Mouse (Mus musculus) left cerebral cortex, postnatal 10 days (tissue): ENCODE results near the gene Cbx4. TPM values are rescaled to one million over a fixed set of nuclear protein-coding genes. Genes with fewer than 3 reads are reported as not detected.

Experiments
- DNase-seq, 2 experiments: peaks; one replicate each; pipeline ENCODE4 v3.0.0; 2021 to 2022; ENCODE audit warnings: low spot score in 2 of 2, mixed read lengths in 1 of 2; ENCODE audit errors: extremely low spot score in 1 of 2
- intact Hi-C: fragments of 180-260 bp; cut with DNase I; formaldehyde crosslinking; loops from one replicate; pipeline ENCODE4 v1.15.1; 2025
- total RNA-seq, 2 experiments: library from RNA; stranded (reverse); gene quantifications; 2 replicates each; pipeline ENCODE4 v1.2.3; 2021

Gene Cbx4
- total RNA-seq, 2 experiments from 2014 or later, result 54.4 to 56.9 TPM

DNA sequence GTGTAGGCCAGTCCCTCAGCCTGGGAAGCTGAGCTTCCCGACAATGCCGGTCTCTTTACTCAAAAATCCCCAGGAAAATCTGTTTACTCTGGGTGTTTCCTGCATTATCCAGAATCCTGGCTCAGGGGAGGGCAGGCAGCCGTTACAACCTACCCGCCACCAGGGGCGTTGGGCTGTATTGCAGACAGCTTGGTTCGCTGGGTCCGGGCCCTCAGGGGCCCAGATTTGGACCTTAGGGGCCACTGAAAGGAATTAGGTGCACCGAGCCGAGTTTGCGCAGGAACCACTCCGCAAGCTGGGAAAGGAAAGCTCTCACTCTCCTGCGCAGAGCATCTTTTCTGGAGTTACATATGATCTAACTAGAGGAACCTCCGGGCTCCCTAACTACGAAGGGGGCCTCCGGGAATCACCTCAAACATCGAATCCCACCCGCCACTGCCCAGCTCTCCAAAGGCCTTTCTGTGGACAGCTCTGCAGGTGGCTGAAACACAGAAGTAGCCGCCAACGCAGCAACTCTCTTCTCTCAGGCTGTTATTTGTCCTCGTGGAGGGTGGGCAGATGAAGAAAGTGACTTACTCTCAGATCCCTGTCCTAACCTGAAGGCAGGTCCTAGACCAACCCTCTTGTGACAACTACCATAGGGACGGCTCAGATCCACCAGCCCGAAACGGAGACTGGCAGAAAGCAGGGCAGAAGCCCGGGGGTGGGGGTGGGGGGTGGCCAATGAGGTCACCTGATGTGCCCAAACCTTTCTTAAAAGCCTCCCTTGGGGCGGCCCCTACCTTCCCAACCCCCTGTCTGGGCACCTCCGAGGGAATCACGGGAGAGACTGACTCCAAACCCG, 2.6 kb upstream of the Cbx4 start:
- intact Hi-C loops, result loop anchor here (5.0 kb wide), 1 partner anchor 99 kb away; no protein-coding TSS in a partner anchor
- DNase-seq, result peak in 1 of 2 experiments; percentile 73

GRCm38 (mm10) chr11:119087301-119088082, 1.5 kb upstream of the Cbx4 start:
- DNase-seq, result peak in 1 of 2 experiments; percentile 58

DNA sequence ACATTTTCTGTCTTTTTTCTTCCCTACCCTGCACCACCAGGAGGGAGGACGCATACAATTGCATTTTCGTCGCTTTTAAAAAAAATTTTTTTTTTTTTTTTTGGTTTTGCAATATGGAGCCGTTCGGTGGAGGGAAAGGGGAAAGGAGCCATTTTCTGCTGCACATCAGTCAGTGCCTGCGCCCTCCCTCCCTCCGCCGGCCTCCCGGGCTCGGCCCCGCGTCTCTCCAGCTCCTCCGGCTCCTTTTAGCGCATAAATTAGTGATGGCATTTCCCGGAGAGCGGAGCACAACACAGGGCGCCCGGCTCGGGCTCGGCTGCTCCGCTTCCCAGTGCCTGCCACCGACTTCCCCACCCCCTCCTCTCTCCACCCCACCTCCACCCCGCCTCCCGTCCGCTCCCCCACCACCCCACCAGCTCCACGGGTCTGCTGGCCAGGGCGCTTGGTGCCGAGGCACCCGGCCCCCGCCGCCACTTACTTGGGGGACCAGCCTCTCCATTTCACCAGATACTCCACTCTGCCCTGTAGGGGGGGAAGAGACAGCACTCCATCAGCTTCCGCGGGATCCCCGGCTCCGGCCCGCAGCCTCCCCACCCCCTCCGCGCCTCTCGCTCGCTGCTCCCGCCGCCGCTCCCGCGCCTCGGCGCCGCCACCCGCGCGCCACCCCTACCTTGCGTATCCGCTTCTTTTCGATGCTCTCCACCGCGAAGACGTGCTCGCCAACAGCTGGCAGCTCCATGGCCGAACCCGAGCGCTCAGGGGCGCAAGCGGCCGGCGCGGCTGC, 550 bp downstream of the Cbx4 start:
- DNase-seq, result peak in 1 of 2 experiments; percentile 84
- intact Hi-C loops, result loop anchor here (2.0 to 5.0 kb wide), 2 partner anchors 29 to 102 kb away; no protein-coding TSS in a partner anchor

More at GRCm38 (mm10) chr11:119087301-119088082, 1.5 kb upstream of the Cbx4 start:
- intact Hi-C loops, result loop anchor here (5.0 kb wide), 1 partner anchor 100 kb away; no protein-coding TSS in a partner anchor

- intact Hi-C loops, result loop anchor here (2.0 to 5.0 kb wide), 2 partner anchors 28 to 103 kb away; no protein-coding TSS in a partner anchor
- peak in 1 of 2 experiments; percentile 65 for DNase-seq
Measured at GRCm38 (mm10) chr11:119084446-119085278, 1.4 kb downstream of the Cbx4 start.

DNA sequence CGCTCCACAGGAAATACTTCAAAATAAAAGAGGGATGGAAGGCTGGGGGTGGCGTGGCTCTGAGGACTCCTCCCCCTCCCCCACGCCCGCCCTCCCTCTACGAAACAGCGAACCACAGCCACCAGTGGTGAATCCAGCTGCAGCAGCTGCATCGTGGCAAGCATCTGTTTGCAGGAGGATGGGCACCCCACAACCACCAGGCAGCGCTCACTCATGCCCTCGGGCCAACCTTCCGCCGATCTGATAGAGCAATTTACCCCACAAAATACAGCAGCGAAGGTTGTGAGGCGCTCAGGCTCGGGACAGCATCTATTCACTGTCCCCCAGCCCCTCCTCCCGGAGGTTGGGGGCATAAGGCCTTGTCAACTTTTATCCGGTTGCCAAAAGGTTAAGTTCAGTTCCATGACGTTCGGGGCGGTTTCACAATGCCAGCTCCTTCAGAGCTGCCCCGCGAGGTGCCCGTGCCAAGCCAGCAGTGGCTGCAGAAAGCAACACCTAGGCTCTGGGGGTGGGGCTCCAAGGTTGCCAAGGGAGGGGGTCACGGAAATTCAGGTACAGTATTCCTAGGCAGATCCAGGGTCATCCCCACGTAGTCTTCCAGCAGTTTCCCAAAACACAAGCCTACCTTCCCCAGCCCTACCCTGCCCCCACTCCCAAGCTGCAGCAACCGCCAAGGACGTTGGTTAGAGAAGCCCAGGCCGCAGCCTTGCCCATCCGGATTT, 2.1 kb downstream of the Cbx4 start:
- intact Hi-C loops, result loop anchor here (2.0 kb wide), 1 partner anchor 27 kb away; no protein-coding TSS in a partner anchor
- DNase-seq, result peak in 1 of 2 experiments; percentile 67

DNA sequence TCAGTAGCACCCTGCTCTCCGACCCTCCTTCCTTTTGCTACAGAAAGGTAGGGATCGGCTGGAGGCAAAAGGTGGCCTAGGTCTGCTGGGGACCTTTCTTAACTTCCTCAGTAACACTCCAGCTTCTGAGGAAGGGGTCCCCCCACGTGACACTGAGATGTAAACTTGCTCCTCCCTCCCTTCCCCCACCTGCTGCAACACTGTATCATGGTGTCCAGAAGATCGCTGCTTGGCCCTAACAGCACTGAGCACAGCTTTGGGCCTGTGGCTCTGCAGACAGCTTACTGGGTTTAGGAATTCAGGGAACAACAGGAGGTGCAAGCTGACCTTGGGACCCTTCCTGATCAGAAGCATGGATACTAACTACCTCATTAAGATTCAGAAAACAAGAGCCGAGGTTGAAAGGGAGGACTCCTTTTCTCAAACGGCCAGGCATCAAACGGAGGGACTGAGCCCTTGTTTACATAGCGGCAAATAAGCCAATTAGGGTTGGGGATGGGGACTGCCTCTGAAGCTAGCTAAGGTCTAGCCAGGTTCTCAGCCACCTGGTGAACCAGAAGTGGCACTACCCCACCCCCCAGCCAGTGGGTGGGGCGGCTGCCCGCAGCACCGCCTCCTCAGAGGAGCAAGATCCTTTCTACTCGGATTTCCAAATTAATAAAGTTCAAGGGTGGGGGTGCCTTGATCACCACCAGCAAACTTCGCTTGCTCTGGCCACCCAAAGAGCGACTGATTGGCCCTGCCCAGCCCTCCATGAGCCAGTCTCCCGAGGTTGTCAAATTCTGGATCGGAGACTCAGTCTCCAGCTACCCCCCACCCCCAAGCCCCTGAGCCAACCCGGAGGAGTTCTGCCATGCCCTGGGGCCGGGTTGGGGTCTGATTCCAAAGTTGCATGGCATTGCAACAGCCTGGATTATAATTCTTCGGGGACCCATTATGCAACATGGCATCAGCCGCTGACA, 3.1 kb downstream of the Cbx4 start:
- no peak for DNase-seq
- intact Hi-C loops, result no loop called here

GRCm38 (mm10) chr11:119081839-119082637, 4.0 kb downstream of the Cbx4 start:
- intact Hi-C loops, result no loop called here
- DNase-seq, result peak in 1 of 2 experiments; percentile 71

DNA sequence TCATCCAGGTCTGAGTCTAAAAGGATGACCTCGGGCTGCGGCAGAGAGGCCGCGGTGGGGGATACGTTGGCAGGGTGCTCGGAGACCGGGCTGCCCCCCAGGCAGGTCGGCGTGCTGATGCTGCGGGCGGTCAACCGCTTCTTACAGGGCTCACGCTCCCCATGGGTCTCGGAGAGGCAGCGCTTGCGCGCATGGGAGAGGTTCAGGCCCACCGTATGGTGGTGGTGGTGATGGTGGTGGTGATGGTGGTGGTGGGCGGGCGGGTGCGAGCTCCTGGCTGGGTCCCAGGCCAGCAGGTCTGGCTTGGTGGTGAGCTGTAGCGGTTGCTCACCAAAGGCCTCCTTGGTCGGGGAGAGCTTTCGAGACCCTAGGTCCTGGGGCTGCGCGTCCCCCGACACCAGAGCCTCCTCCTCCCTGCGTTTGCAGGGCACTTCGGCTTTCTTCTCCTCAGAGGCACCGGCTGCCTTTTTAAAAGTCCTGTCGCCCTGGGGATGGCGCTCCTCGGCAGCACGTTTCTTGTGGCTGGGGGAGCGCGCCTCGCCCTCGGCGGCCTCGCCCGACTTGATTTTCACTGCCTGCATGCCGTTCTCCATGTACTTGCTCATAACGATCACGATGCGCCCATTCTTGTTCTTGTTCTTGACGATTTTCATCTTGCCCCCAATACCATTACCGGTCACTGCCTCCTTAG, 4.7 kb downstream of the Cbx4 start:
- intact Hi-C loops, result no loop called here
- DNase-seq, result no peak

DNA sequence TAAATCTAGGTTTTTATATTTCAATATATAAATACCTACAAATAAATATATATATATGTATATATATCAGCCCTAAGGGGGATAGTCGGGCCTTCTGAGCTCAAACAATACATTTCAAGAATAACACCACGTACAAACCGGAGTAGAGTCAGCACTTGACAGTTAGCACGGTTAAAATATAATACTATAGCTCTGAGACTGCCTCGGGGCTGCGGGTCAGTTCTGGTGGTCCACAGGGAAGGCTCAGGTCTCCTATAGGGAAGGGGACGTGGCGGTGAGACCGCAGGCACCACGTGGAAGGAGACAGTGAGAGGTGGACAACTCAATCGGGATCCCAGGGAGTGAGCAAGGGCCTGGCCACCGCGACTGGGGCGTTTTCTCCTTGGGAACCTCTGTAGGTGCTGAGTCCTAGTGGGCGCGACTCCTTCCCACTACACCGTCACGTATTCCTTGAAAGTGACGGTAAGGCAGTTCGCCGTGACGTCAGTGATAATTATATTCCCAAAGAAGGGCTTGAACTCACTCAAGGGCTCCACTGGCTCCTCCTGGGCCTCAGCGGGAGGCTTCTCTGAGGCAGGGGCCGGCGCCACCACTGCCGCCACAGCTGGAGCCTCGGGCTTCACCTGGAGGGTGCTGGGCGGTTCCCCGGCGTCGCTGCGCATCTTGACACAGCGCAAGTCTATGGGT, 5.4 kb downstream of the Cbx4 start:
- intact Hi-C loops, result no loop called here
- no peak for DNase-seq

- intact Hi-C loops, result no loop called here
- no peak for DNase-seq
Measured at GRCm38 (mm10) chr11:119079445-119079837, 6.6 kb downstream of the Cbx4 start.

GRCm38 (mm10) chr11:119078691-119079444, 7.2 kb downstream of the Cbx4 start:
- DNase-seq, result peak in 1 of 2 experiments; percentile 74
- intact Hi-C loops, result no loop called here

DNA sequence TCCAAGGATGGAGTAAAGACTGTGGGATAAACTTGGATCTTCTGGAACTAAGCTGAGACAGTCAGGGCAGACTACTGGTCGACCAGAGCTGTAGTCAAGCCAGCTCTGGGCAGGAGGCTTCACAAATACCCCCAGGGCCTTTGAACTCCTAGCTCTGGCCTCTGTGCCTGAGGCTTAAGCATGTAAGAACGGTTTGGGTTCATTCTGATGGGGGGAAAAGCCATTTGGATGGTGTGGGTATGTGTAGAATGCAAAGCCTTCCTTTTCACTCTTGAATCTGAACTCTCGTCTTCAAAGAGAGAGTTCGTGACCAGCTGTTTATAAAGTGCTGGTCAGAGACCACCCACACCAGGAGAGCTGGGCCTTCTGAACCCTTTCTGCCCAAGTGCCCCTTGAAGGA, 8.3 kb downstream of the Cbx4 start:
- DNase-seq, result no peak
- intact Hi-C loops, result no loop called here

DNA sequence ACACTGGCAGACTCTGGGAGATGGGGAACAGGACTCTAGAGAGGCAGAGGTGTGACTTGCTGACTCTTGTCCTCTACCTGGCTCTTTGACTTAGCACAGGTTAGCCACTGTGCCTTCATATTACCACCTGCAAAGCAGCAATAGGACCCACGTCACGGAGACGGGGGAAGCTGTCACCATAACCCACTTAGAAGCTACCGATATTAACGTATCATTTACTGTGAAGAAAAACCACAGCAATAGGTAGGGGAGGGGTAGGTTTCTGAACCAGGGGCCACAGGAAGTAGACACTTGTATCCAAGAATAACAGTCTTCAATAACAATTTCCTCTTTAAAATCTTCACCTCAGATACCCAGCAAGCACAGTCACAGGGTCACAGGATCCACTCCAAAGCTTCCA, 10.2 kb downstream of the Cbx4 start:
- DNase-seq, result no peak
- intact Hi-C loops, result no loop called here
